Mouse (Mus musculus) liver, adult 2 months (tissue): ENCODE data around the gene Col6a2. TPM values are rescaled to one million over a fixed set of nuclear protein-coding genes. Genes with fewer than 3 reads are reported as not detected.

Experiments
- DNase-seq: peaks from one replicate; pipeline ENCODE4 v3.0.0-alpha.2; 2011; ENCODE audit warnings: low read depth, low spot score; ENCODE audit errors: extremely low read depth
- H3K27ac ChIP-seq: fragments of 200-500 bp; replicated peaks from 2 replicates; pipeline ENCODE4 v1.5.1; 2012; ENCODE audit warnings: low read depth, mild to moderate bottlenecking, control low read depth, inconsistent platforms, low read length; ENCODE audit not compliant: insufficient read depth
- H3K27me3 ChIP-seq: fragments of 200-500 bp; 2 replicates; pipeline ENCODE4 v1.6.1; 2012; ENCODE audit warnings: mild to moderate bottlenecking, moderate library complexity, low read length, inconsistent platforms; ENCODE audit not compliant: control insufficient read depth, insufficient read depth
- H3K36me3 ChIP-seq: fragments of 200-500 bp; 2 replicates; pipeline ENCODE4 v1.6.1; 2012; ENCODE audit warnings: low read length, inconsistent platforms; ENCODE audit not compliant: control insufficient read depth, insufficient read depth
- H3K4me1 ChIP-seq: fragments of 200-500 bp; 2 replicates; pipeline ENCODE4 v1.6.1; 2011; ENCODE audit warnings: low read length; ENCODE audit not compliant: control insufficient read depth, insufficient read depth
- H3K4me3 ChIP-seq: fragments of 200-500 bp; 2 replicates; pipeline ENCODE4 v1.5.1; 2011; ENCODE audit warnings: low read depth, mild to moderate bottlenecking, control low read depth, low read length, moderate library complexity; ENCODE audit not compliant: insufficient read depth
- H3K79me2 ChIP-seq: fragments of 200-500 bp; 2 replicates; pipeline ENCODE4 v1.6.1; 2012; ENCODE audit warnings: inconsistent platforms, mild to moderate bottlenecking, low read length, moderate library complexity; ENCODE audit not compliant: control insufficient read depth, insufficient read depth
- H3K9ac ChIP-seq: fragments of 200-500 bp; 2 replicates; pipeline ENCODE4 v1.6.1; 2012; ENCODE audit warnings: low read depth, mild to moderate bottlenecking, control low read depth, inconsistent platforms, low read length
- CTCF ChIP-seq: fragments of 200-500 bp; IDR thresholded peaks from 2 replicates; pipeline ENCODE4 v1.5.1; 2011; ENCODE audit warnings: low read depth, low read length, control low read depth
- POLR2A ChIP-seq: fragments of 200-500 bp; IDR thresholded peaks from 2 replicates; pipeline ENCODE4 v1.6.1; 2011; ENCODE audit warnings: low read length, control low read depth; ENCODE audit not compliant: insufficient read depth; ENCODE audit errors: extremely low read depth
- WGBS: fragments of 180-500 bp; shearing (Covaris S2); methylation state at CpG from one replicate; pipeline ENCODE4 v1.1.7; 2018; 5-methylcytosine and 5-hydroxymethylcytosine counted together
- polyA plus RNA-seq: library from polyadenylated mRNA; depleted of rRNA; stranded (reverse); fragments of >200 nt; gene quantifications from 2 replicates; pipeline ENCODE4 v1.2.3, GENCODE M21; 2012
- total RNA-seq: library from RNA; depleted of rRNA; stranded (reverse); fragments of >200 nt; gene quantifications from 2 replicates; pipeline ENCODE4 v1.2.3, GENCODE M21; 2014

The Col6a2 gene
- total and polyA plus RNA-seq, 2 experiments: 1.8 to 3.6 TPM

DNA sequence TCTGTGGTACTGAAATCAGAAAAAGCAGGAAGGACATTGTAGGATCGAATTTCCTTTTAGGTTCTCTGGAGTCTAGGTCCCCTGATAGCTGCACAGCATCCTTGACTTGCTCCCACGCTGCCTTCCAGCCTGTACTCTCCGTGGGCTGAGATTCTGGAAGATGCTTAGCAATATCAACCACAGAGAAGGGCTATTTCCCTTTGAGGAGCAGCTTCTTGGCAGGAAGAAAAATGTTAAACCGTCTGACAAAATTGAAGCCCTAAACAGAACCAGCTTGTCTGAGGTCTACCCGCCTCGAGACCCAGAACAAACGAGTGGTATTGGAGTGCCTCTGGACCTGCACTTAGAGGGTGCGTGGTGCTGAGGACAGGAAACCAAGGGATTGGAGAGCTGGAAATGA is 9.2 kb upstream of the Col6a2 start:
- H3K4me3 ChIP-seq: no peak overlapping the region
- no peak overlapping the region for H3K27ac ChIP-seq
- no peaks in the 10 kb centered on the region for H3K4me1 ChIP-seq
- DNase-seq: no peak
- H3K79me2 ChIP-seq: no peaks in the 10 kb centered on the region
- H3K9ac ChIP-seq: no peak overlapping the region
- no peaks in the 10 kb centered on the region for H3K36me3 ChIP-seq
- WGBS: 79% methylated on average over 8 of the region's 8 CpGs
- H3K27me3 ChIP-seq: no peaks in the 10 kb centered on the region
- no peak for TF ChIP-seq CTCF
- TF ChIP-seq POLR2A: no peak

DNA sequence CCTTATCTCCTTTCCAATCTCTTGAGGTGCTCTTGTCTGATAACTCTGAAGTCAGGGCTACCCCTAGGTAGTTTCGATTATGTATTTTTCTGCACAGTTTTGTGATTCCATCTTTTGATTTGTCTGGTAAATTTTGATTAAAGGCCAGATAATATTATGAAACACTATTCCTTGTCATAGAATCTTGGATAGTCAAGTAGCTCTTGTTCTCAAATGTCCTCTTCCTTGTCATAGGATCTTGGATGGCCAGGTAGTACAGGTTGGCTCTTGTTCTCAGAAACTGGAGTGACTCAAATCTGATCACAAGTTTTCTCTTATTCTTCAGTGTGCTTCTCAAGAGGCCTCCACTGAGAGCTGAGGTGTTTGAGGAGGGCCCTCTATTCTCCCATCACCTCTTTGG is 7.2 kb upstream of the Col6a2 start:
- 93% methylated on average over 1 of the region's 1 CpGs for WGBS

DNA sequence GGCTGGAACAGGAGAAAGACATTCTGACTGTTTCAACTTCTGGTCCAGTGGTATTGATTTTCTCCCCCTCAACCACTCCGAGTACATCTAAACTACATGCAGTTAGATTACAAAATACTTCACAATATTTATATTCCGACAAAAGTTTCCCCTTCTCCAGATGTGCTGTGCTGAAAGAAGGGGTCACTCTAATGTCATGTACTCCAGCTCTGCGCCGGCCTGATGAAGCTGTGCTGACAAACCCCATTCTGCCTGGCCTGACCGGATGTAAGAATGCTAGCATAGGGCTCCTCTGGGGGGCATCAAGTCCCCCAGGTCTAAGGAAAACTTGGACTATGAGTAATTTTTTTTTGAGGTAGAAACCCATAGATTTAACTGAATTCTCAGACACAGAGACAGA is 4.3 kb upstream of the Col6a2 start:
- WGBS: 81% methylated on average over 5 of the region's 5 CpGs
- H3K4me1 ChIP-seq: no peaks in the 10 kb centered on the region
- no peak overlapping the region for H3K4me3 ChIP-seq
- no peak overlapping the region for H3K9ac ChIP-seq
- H3K27me3 ChIP-seq: no peaks in the 10 kb centered on the region
- no peak for DNase-seq
- TF ChIP-seq POLR2A: no peak
- TF ChIP-seq CTCF: no peak
- no peak overlapping the region for H3K27ac ChIP-seq
- no peaks in the 10 kb centered on the region for H3K36me3 ChIP-seq
- no peaks in the 10 kb centered on the region for H3K79me2 ChIP-seq

More for the DNA sequence above, 7.2 kb upstream of the Col6a2 start:
- H3K79me2 ChIP-seq: no peaks in the 10 kb centered on the region
- no peaks in the 10 kb centered on the region for H3K4me1 ChIP-seq
- H3K27me3 ChIP-seq: no peaks in the 10 kb centered on the region
- no peak overlapping the region for H3K4me3 ChIP-seq
- no peaks in the 10 kb centered on the region for H3K36me3 ChIP-seq
- no peak overlapping the region for H3K9ac ChIP-seq
- no peak for DNase-seq
- H3K27ac ChIP-seq: no peak overlapping the region
- TF ChIP-seq POLR2A: no peak
- TF ChIP-seq CTCF: no peak

DNA sequence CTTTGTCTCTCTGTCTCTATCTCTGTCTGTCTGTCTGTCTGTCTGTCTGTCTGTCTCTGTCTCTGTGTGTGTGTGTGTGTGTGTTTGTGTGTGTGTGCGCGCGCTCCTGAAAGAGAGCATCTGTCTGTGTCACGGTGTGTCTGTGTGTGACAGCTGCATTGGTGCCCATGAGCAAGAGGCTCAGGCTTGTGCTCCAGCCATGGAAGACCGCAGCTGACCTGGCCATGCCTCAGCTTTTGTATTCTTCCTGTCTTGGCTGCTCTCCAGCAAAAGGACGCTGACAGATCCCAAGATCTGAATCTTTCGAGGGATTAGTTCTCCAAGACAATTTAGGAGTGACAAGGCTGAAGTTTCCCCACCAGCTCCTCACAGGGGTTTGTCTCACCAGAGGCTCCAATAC is 1.5 kb upstream of the Col6a2 start:
- TF ChIP-seq CTCF (no peak), POLR2A (no peak)
- Histone ChIP-seq H3K9ac (no peak overlapping the region), H3K36me3 (no peaks in the 10 kb centered on the region), H3K27ac (no peak overlapping the region), H3K79me2 (no peaks in the 10 kb centered on the region), H3K4me3 (no peak overlapping the region), H3K27me3 (no peaks in the 10 kb centered on the region), H3K4me1 (no peaks in the 10 kb centered on the region)
- DNase-seq: no peak
- WGBS: 74% methylated on average over 7 of the region's 7 CpGs

DNA sequence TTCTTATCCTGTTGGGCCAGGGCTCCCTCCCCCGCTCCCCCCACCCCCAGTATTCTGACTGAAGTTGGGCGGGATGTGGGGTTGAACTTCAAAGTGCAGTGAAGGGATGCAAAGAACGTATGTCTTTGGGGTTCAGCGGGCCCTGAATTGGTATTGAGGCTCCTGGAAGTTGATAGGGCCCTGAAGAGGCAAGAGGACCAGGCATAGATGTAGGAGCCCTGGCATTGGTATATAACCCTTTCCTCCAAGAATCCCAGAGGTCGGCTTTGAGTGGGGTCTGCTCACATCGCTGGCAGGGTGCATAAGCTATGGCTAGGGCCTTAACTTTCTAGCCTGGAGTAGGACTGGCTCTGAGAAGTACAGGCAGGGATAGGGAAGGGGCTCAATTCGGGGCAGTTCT is 304 bp upstream of the Col6a2 start:
- Histone ChIP-seq H3K79me2 (no peaks in the 10 kb centered on the region), H3K27ac (no peak overlapping the region), H3K36me3 (no peaks in the 10 kb centered on the region), H3K27me3 (no peaks in the 10 kb centered on the region), H3K9ac (no peak overlapping the region), H3K4me1 (no peaks in the 10 kb centered on the region), H3K4me3 (no peak overlapping the region)
- DNase-seq: no peak
- no peak for TF ChIP-seq POLR2A
- no peak for TF ChIP-seq CTCF
- WGBS: 36% methylated on average over 7 of the region's 7 CpGs

DNA sequence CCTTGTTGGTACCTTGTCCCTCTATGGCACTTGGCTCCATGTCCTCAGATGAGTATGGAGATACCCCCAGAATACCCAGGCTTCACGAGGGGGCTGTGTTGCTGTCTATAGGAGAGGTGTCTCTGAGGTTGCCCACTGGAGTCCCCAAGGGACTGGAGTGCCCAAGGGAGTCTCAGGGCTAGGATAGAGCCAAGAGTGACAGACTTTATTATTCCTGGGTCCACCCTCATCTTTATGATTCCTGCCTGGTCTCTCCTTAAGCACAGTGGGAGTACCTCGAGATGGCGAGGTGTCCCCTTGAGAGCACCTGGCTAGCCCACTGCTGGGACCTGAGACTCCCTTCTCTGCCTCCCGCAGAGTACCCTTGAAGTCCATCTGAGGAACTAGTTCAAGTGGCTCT is 1.0 kb downstream of the Col6a2 start:
- no peaks in the 10 kb centered on the region for H3K79me2 ChIP-seq
- 87% methylated on average over 4 of the region's 4 CpGs for WGBS
- TF ChIP-seq CTCF (no peak), POLR2A (no peak)
- no peaks in the 10 kb centered on the region for H3K27me3 ChIP-seq
- H3K4me1 ChIP-seq: no peaks in the 10 kb centered on the region
- no peak for DNase-seq
- H3K27ac ChIP-seq: no peak overlapping the region
- H3K4me3 ChIP-seq: no peak overlapping the region
- H3K36me3 ChIP-seq: no peaks in the 10 kb centered on the region
- H3K9ac ChIP-seq: peak overlapping the region; percentile 53; the same call in 1 of the 2 replicates
